Mouse (Mus musculus) activated CD4-positive, CD25-positive, alpha-beta regulatory T cell, adult 4 months (primary cell): Measurements from ENCODE around the gene Cd300lb. TPM values are rescaled to one million over a fixed set of nuclear protein-coding genes. Genes with fewer than 3 reads are reported as not detected.

Experiments
- ATAC-seq: one replicate; pipeline ENCODE4 v1.8.0; 2017
- polyA plus RNA-seq, 2 experiments: library from polyadenylated mRNA; unstranded; fragments of 100-300 nt; shearing (Covaris generic); gene quantifications; one replicate each; pipeline ENCODE4 v1.2.1; 2017

The Cd300lb gene
- polyA plus RNA-seq, 2 experiments from 2014 or later: 0.32 TPM; not detected in 1

DNA sequence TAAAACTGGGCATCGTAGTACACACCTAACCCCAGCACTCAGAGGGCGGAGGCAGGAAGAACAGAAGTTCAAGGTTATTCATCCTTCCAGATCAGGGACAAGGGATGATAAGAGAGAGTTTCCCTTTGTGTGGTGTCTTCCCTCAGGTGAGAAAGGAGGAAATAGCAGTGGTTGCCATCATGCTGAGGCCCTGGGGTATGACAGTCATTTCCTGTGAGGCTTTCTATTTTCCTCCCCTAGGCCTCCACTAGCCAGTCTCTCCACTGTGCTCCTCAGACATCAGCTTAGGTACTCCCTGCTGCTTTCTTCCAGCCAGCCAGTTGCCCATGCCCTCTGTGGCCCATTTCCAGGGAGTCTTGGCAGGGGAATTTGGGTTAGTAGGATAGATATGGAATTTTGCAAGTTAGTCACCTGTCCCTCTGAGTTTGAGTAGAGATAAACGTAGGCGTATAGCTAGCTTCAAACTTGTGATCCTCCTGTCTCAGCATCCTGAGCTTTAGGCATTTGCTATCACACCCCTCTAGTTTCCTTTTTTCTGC is 50.9 kb downstream of the Cd300lb start:
- peak; percentile 40 for ATAC-seq

DNA sequence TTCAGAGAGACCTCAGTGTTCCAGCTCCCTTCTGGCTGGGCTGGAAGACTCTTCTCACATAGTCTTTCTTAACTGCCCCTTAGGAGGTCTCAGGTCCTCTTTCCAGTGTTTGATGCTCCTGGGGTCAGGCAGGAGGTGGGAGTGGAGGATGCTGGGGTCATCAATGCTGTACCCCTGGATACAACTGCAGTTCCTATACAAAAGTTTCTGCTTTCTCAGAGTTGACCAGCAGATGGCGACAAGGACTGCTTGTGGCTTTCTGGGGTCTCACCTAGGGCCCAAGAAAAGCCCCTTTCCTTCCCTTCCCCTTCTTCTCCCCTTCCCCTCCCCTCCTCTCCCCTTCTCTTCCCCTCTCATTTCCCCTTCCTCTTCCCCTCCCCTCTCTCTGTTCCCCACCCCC is 53.6 kb downstream of the Cd300lb start:
- no peak for ATAC-seq

GRCm38 (mm10) chr11:114880185-114880584 is 54.0 kb downstream of the Cd300lb start:
- ATAC-seq: no peak

DNA sequence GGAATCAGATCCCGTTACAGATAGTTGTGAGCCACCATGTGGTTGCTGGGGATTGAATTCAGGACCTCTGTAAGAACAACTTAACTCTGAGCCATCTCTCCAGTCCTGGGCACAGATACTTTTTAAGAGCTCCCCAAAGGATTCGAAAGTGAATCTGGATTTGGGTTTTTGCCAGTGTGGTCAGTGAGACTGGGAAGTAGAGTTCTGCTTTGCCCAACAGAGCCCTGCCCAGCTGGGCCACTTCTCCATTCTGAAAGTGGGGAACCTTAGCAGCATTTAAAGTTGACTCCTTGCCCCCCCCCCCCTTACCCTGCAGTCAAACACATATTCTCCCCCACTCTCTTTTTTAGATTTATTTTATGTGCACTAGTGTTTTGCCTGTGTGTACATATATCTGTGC is 54.5 kb downstream of the Cd300lb start:
- no peak for ATAC-seq

GRCm38 (mm10) chr11:114877145-114877544 is 57.0 kb downstream of the Cd300lb start:
- ATAC-seq: no peak

DNA sequence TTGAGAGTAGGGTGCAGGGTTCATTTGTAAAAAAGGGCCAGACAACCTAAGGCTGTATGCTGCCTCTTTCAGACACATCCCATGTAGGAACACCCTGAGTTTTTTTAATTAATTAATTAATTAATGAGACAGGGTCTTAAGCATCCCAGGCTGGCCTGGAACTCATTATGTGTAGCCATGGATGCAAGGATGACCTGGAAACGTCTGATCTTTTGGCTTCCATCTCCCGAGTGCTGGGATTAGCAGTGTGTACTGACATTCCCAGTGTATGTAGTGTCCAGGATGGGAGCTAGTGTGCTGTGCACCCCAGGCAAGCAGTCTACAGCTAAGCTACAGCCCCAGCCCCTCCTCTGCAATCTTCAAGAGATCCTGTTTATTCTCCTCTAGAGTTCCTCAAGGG is 57.6 kb downstream of the Cd300lb start:
- ATAC-seq: no peak

- ATAC-seq: peak; percentile 44
These were observed 58.0 kb downstream of the Cd300lb start for GRCm38 (mm10) chr11:114876176-114876575.

- no peak for ATAC-seq
These were observed 58.8 kb downstream of the Cd300lb start for GRCm38 (mm10) chr11:114875301-114875801.

DNA sequence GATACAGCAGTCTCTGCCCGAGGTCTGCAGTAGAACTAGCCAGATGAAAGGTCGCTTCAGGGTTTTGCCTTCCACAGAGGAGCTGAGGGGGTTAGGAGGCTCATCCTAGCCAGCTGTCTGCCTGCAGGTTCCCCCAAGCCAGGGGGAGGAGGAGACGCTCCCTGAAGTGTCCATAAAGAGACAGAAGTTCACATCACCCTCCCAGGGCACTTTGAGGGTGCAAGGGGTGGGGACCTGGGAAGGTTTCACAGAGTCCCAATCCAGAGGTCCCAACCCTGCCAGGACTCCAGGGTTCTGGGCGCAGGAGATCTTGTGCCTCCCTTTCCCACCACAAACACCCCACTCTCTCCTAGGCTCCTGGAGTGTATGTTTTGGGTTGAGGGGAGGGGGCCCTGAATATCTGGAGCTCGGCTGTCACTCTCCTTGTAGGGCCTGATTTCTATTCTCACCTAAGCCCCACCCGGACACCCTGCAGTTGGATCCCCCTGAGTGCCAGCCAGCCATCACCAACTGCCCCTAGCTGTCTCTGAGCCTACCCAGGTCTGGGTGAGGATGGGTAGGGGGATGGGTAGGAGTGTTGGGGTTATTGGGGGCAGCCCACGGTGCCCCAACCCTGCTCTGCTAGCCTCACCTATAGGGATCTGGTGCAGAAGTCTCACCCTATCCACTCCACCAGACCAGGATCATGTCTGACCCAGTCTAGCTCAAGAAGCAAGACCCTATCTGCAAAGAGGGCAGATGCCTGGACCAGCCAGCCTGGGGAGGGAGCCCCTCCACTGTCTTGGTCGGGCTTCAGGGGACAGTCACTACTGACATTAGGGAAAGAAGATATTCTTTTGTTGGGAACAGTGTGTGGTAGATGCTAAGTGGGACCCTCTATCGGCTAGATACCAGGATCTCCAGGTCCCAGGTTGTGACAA is 59.7 kb downstream of the Cd300lb start:
- no peak for ATAC-seq

GRCm38 (mm10) chr11:114873022-114873817 is 61.0 kb downstream of the Cd300lb start:
- peak; percentile 74 for ATAC-seq

Other genes starting within 250 kb of the Cd300lb start
- not detected for gene Dnaic2, start 207.0 kb downstream of the Cd300lb start, polyA plus RNA-seq
- gene Kif19a, start 169.0 kb downstream of the Cd300lb start, polyA plus RNA-seq: under 1 TPM in 1 of 2 experiments, not detected in 1; 0.22 TPM
- not detected for gene Btbd17, start 138.4 kb downstream of the Cd300lb start, polyA plus RNA-seq
- not detected for gene Gpr142, start 135.5 kb downstream of the Cd300lb start, polyA plus RNA-seq
- under 1 TPM in 1 of 2 experiments, not detected in 1; 0.15 TPM for gene Gprc5c, start 83.2 kb downstream of the Cd300lb start, polyA plus RNA-seq
- gene Cd300a, start 44.3 kb downstream of the Cd300lb start, polyA plus RNA-seq: under 1 TPM in 1 of 2 experiments, not detected in 1; 0.12 TPM
- not detected for gene Cd300c, start 34.8 kb upstream of the Cd300lb start, polyA plus RNA-seq
- under 1 TPM; 0.44 to 0.69 TPM for gene Cd300ld, start 55.5 kb upstream of the Cd300lb start, polyA plus RNA-seq
- not detected for gene Cd300c2, start 67.5 kb upstream of the Cd300lb start, polyA plus RNA-seq
- not detected for gene Cd300ld2, start 81.8 kb upstream of the Cd300lb start, polyA plus RNA-seq
- not detected for gene Cd300ld4, start 92.6 kb upstream of the Cd300lb start, polyA plus RNA-seq
- gene Cd300ld5, start 103.4 kb upstream of the Cd300lb start, polyA plus RNA-seq: not detected
- gene Cd300ld3, start 114.0 kb upstream of the Cd300lb start, polyA plus RNA-seq: not detected
- not detected for gene Cd300e, start 127.8 kb upstream of the Cd300lb start, polyA plus RNA-seq
- 100 to 1,000 TPM; 149 to 158 TPM for gene Rab37, start 157.0 kb upstream of the Cd300lb start, polyA plus RNA-seq
- gene Cd300lf, start 199.6 kb upstream of the Cd300lb start, polyA plus RNA-seq: 1 to 10 TPM in 1 of 2 experiments, under 1 TPM in 1; 0.37 to 1.5 TPM
- gene Slc9a3r1, start 229.0 kb upstream of the Cd300lb start, polyA plus RNA-seq: 100 to 1,000 TPM; 166 to 228 TPM